Mouse (Mus musculus) hindbrain, embryonic 16.5 days (tissue): ENCODE measurements around the gene Rabgef1. TPM values are rescaled to one million over a fixed set of nuclear protein-coding genes. Genes with fewer than 3 reads are reported as not detected.

Source experiments
- ATAC-seq: fragments of 200-750 bp; cut with Nextera tagmentation; 2 replicates; pipeline ENCODE4 v1.8.0; 2017; ENCODE audit warnings: moderate TSS enrichment, moderate library complexity
- H3K27ac ChIP-seq: fragments of 300-500 bp; sonication (generic); 2 replicates; pipeline ENCODE4 v1.5.1; 2014; ENCODE audit warnings: low read depth, mild to moderate bottlenecking, control low read depth, low read length, moderate library complexity
- H3K27me3 ChIP-seq: fragments of 300-500 bp; sonication (generic); replicated peaks from 2 replicates; pipeline ENCODE4 v1.6.1; 2014; ENCODE audit warnings: low read length; ENCODE audit not compliant: control insufficient read depth, insufficient read depth
- H3K36me3 ChIP-seq: fragments of 300-500 bp; sonication (generic); 2 replicates; pipeline ENCODE4 v1.6.1; 2014; ENCODE audit warnings: mild to moderate bottlenecking, low read length, moderate library complexity, mixed read lengths; ENCODE audit not compliant: control insufficient read depth, insufficient read depth
- H3K4me1 ChIP-seq: fragments of 300-500 bp; sonication (generic); 2 replicates; pipeline ENCODE4 v1.6.1; 2014; ENCODE audit warnings: low read depth, low read length; ENCODE audit not compliant: control insufficient read depth, insufficient read depth
- H3K4me2 ChIP-seq: fragments of 300-500 bp; sonication (generic); 2 replicates; pipeline ENCODE4 v1.6.1; 2014; ENCODE audit warnings: mild to moderate bottlenecking, low read length, control low read depth, moderate library complexity
- H3K4me3 ChIP-seq: fragments of 300-500 bp; sonication (generic); 2 replicates; pipeline ENCODE4 v1.5.1; 2014; ENCODE audit warnings: mild to moderate bottlenecking, low read length, control low read depth, moderate library complexity
- H3K9ac ChIP-seq: fragments of 300-500 bp; sonication (generic); 2 replicates; pipeline ENCODE4 v1.6.1; 2014; ENCODE audit warnings: low read depth, mild to moderate bottlenecking, control low read depth, low read length, moderate library complexity
- H3K9me3 ChIP-seq: fragments of 300-500 bp; sonication (generic); 2 replicates; pipeline ENCODE4 v1.6.1; 2014; ENCODE audit warnings: mild to moderate bottlenecking, low read length, moderate library complexity; ENCODE audit not compliant: control insufficient read depth
- WGBS: fragments of 180-500 bp; shearing (Covaris S2); extraction: QIAGEN DNeasy Blood & Tissue Kit; methylation state at CpG from one replicate; pipeline ENCODE4 v1.1.7; 2014; 5-methylcytosine and 5-hydroxymethylcytosine counted together
- polyA plus RNA-seq: library from polyadenylated mRNA; unstranded; fragments of >200 nt; fragmentation: Nextera tagmentation; extraction: Ambion mirVana; gene quantifications from 2 replicates; pipeline ENCODE4 v1.2.1, GENCODE M21; 2015

The Rabgef1 gene
- polyA plus RNA-seq: 40.0 and 41.7 TPM in 2 replicates

DNA sequence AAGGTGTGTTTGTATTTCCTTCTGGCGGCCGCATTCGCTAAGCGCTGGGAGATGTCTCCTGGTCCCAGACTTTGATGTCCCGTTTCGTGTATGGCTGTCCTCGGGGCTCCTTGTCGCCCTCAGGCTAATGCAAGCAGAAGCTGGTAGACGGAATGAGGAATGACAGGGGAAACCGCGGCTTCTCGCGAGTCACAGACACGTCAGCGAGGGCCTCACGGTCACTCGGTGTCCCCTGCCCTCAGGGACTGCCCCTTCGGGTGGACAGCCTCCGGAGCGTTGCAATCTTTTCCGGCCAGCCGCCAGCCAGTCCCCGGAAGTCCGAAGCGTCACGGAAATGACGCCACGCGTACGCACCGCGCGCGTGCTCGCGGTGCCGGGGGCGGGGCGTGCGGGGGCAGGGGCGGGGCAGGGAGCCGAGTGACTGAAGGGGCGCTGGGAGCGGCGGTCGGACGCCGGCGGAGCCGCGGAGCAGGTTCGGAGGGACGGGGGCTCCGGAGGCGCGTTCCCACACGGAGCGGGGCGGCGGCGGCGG is at the start of gene Rabgef1:
Gene Rabgef1, plus strand, starts transcription at position 376 of the 532 bp plus-strand sequence.
- Histone ChIP-seq H3K27me3 (no peaks in the 10 kb centered on the region), H3K4me3 (peak within 1 kb of the TSS; percentile 95), H3K4me2 (peak within 1 kb of the TSS; percentile 92), H3K27ac (peak within 1 kb of the TSS; percentile 89), H3K36me3 (no peaks in the 10 kb centered on the region), H3K9me3 (no peaks in the 10 kb centered on the region), H3K4me1 (peaks cover 19% of the 10 kb centered on the region), H3K9ac (peak within 1 kb of the TSS; percentile 96)
- ATAC-seq: peak; percentile 96
- WGBS: 0% methylated on average over 43 of the region's 62 CpGs

GRCm38 (mm10) chr5:130122355-130122754 is 49.2 kb upstream of the Rabgef1 start:
- no peaks in the 10 kb centered on the region for H3K9me3 ChIP-seq
- H3K27me3 ChIP-seq: no peaks in the 10 kb centered on the region
- WGBS: 98% methylated on average over 2 of the region's 2 CpGs
- H3K4me1 ChIP-seq: no peaks in the 10 kb centered on the region; the same call in 1 of the 2 replicates
- H3K27ac ChIP-seq: no peak overlapping the region
- no peak for ATAC-seq
- H3K4me3 ChIP-seq: no peak overlapping the region
- no peak overlapping the region for H3K9ac ChIP-seq
- H3K4me2 ChIP-seq: no peak overlapping the region
- H3K36me3 ChIP-seq: no peaks in the 10 kb centered on the region

DNA sequence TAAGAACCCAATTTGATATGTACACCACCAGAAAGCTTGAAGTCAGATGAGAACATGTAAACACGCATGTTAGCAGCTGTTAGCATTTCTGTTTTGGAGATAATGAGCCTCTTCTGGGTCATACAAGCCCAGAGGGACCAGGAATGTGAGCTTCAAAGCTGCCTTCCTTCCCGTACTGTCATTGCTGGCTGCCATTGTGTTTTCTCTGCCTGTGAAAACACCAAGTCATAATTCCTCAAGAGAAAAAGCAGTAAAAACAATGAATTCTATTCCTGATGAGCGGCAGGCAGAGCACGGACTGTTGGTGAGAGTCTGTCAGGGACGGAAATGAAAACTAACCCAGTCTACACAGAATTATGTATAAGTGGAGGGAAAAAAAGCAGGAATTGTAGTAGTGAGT is 47.3 kb upstream of the Rabgef1 start:
- H3K27me3 ChIP-seq: no peaks in the 10 kb centered on the region
- WGBS: 64% methylated on average over 5 of the region's 5 CpGs
- no peak overlapping the region for H3K4me3 ChIP-seq
- no peaks in the 10 kb centered on the region for H3K36me3 ChIP-seq
- no peak overlapping the region for H3K9ac ChIP-seq
- no peaks in the 10 kb centered on the region; the same call in 1 of the 2 replicates for H3K4me1 ChIP-seq
- ATAC-seq: no peak
- H3K9me3 ChIP-seq: no peaks in the 10 kb centered on the region
- no peak overlapping the region for H3K27ac ChIP-seq
- no peak overlapping the region for H3K4me2 ChIP-seq

DNA sequence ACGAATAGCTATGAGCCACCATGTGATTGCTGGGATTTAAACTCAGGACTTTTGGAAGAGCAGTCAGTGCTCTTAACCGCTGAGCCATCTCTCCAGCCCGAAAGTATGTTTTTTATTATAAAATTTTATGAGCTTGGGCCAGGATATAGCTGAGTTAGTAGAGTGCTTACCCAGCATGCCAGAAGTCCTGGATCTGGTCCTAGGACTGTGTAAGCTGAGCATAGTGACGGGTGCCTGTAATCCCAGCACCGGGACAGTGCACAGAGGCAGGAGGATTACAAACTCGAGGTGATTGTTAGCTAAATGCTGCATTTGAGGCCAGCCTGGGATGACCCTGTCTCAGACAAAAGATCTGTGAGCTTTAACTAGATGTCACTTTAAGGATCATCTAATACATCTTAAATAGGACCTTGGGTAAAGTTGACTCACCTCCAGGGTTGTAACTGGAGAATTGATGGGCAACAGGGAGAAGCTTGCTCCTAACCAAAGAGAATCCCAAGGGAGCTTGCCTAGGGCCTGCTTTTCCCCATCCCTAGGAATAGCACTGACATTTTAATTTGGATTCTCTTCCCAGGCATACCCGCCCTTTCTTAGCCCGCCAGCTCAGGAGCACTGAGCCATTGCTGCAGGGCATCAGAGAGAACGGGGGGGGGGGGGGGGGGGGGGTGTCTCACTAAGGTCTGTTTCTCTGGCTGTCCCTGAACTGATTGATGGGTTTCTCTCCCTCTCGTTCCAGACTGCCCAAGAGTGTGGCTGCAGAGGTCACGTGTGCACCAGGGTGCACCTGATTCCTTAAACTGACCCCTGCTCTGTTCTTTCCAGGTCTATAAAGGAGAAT is 42.7 kb upstream of the Rabgef1 start:
- H3K9ac ChIP-seq: no peak overlapping the region
- no peak for ATAC-seq
- no peaks in the 10 kb centered on the region for H3K27me3 ChIP-seq
- WGBS: 70% methylated on average over 10 of the region's 11 CpGs
- no peak overlapping the region for H3K4me2 ChIP-seq
- no peaks in the 10 kb centered on the region for H3K9me3 ChIP-seq
- no peaks in the 10 kb centered on the region for H3K4me1 ChIP-seq
- no peaks in the 10 kb centered on the region for H3K36me3 ChIP-seq
- no peak overlapping the region for H3K4me3 ChIP-seq
- H3K27ac ChIP-seq: no peak overlapping the region

GRCm38 (mm10) chr5:130129524-130129793 is 42.1 kb upstream of the Rabgef1 start:
- Histone ChIP-seq H3K27ac (no peak overlapping the region), H3K4me3 (no peak overlapping the region), H3K4me2 (no peak overlapping the region), H3K27me3 (no peaks in the 10 kb centered on the region), H3K36me3 (no peaks in the 10 kb centered on the region), H3K4me1 (no peaks in the 10 kb centered on the region), H3K9ac (no peak overlapping the region), H3K9me3 (no peaks in the 10 kb centered on the region)
- ATAC-seq: no peak
- 90% methylated on average over 5 of the region's 5 CpGs for WGBS

GRCm38 (mm10) chr5:130136597-130136996 is 35.0 kb upstream of the Rabgef1 start:
- WGBS: 96% methylated on average over 13 of the region's 13 CpGs
- Histone ChIP-seq H3K4me1 (no peaks in the 10 kb centered on the region), H3K9ac (no peak overlapping the region), H3K4me3 (no peak overlapping the region), H3K4me2 (no peak overlapping the region), H3K36me3 (0 out of 2 replicates have a peak, but pooled peaks cover 3% of the 10 kb centered on the region), H3K27me3 (no peaks in the 10 kb centered on the region), H3K9me3 (no peaks in the 10 kb centered on the region), H3K27ac (no peak overlapping the region)
- ATAC-seq: no peak

- ATAC-seq: no peak
- H3K9me3 ChIP-seq: no peaks in the 10 kb centered on the region
- H3K27me3 ChIP-seq: no peaks in the 10 kb centered on the region
- H3K27ac ChIP-seq: no peak overlapping the region
- no peak overlapping the region for H3K4me2 ChIP-seq
- 29% methylated on average over 8 of the region's 8 CpGs for WGBS
- 0 out of 2 replicates have a peak, but pooled peaks cover 3% of the 10 kb centered on the region for H3K36me3 ChIP-seq
- H3K4me3 ChIP-seq: no peak overlapping the region
- H3K4me1 ChIP-seq: peaks cover 2% of the 10 kb centered on the region; the same call in 1 of the 2 replicates
- H3K9ac ChIP-seq: no peak overlapping the region
Measured at GRCm38 (mm10) chr5:130139393-130139792, 32.2 kb upstream of the Rabgef1 start.

DNA sequence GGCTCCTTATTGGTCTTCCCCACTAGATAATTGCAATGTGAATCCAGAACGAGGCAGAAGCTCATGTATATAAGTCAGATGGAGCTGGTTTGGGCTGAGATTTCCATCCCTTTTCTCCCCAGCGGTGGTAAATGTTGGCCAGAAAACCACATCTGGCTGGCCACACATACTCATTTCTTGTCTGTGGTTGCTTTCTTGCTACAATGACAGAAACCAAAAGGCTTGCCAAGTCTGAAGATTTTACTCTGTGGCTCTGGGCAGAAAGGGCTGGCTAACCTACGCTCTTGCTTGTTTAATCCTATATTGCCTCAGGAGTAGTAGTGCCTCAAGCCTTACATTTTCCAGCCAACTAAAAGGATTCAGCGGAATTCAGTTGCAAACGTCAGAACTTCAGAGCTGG is 30.5 kb upstream of the Rabgef1 start:
- 83% methylated on average over 5 of the region's 5 CpGs for WGBS
- peaks cover 10% of the 10 kb centered on the region for H3K4me1 ChIP-seq
- no peak for ATAC-seq
- H3K9ac ChIP-seq: no peak overlapping the region
- H3K36me3 ChIP-seq: 0 out of 2 replicates have a peak, but pooled peaks cover under 1% of the 10 kb centered on the region
- H3K4me3 ChIP-seq: no peak overlapping the region
- no peaks in the 10 kb centered on the region for H3K9me3 ChIP-seq
- no peak overlapping the region for H3K4me2 ChIP-seq
- no peak overlapping the region for H3K27ac ChIP-seq
- no peaks in the 10 kb centered on the region for H3K27me3 ChIP-seq

DNA sequence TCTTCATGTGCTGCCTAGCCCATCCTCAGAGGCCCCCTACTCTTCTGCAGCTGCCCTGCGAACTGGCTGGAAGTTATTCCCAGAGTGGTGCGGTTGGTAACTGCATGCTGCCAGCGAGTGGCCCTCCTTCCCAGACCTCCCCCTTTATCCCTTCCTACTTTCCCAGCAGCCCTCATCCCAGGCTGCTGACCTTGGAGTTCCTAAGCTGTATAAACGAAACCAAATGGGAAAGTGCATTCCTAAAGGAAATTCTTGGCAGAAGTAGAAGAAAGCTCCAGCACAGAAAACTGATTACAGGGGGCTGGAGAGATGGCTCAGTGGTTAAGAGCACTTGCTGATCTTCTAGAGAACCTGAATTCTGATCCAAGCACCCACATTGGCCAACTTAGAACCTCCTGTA is 29.6 kb upstream of the Rabgef1 start:
- ATAC-seq: no peak
- no peak overlapping the region for H3K4me3 ChIP-seq
- no peaks in the 10 kb centered on the region for H3K36me3 ChIP-seq
- WGBS: 70% methylated on average over 4 of the region's 4 CpGs
- no peak overlapping the region for H3K27ac ChIP-seq
- H3K4me2 ChIP-seq: no peak overlapping the region
- H3K4me1 ChIP-seq: peaks cover 11% of the 10 kb centered on the region
- H3K9ac ChIP-seq: no peak overlapping the region
- H3K27me3 ChIP-seq: no peaks in the 10 kb centered on the region
- no peaks in the 10 kb centered on the region for H3K9me3 ChIP-seq
